Mouse (Mus musculus): ENCODE data around the gene Copz1. TPM values are rescaled to one million over a fixed set of nuclear protein-coding genes. Genes with fewer than 3 reads are reported as not detected.

The Copz1 gene
- polyA plus RNA-seq, 1 experiment from 2014 or later: 265 TPM

- Histone ChIP-seq H3K4me2 (ENCODE audit: low read depth, low read length, severe bottlenecking) (no peak overlapping the region), H3K4me3 (ENCODE audit: low read depth, low read length) (no peak overlapping the region), H3K9ac (ENCODE audit: low read length) (no peak overlapping the region), H3K27ac (ENCODE audit: low read depth, low read length) (no peak overlapping the region), H3K9me3 (ENCODE audit: control insufficient read depth, low read length) (no peaks in the 10 kb centered on the region), H3K27me3 (ENCODE audit: control insufficient read depth, insufficient read depth, low read length) (no peaks in the 10 kb centered on the region), H3K36me3 (ENCODE audit: control insufficient read depth, insufficient read depth, low read length) (peaks cover 2% of the 10 kb centered on the region; the same call in 1 of the 2 replicates), H3K4me1 (replicated peaks; ENCODE audit: control insufficient read depth, insufficient read depth, low read length) (no peaks in the 10 kb centered on the region)
- ATAC-seq (replicated peaks; ENCODE audit: low FRiP score) (no peak), DNase-seq (ENCODE audit: low spot score) (no peak)
- WGBS: 4% methylated on average over 2 of the region's 2 CpGs
These were observed 74.8 kb downstream of the Copz1 start for GRCm38 (mm10) chr15:103347275-103347684.

MicroRNAs encoded within 50 kb of the gene (microRNA counts, 519-probe panel; counts per million panel counts)
- microRNA mmu-miR-148b: 5,345 counts per million, percentile 67 among the panel's probes with 10 or more counts

Small RNA genes within 50 kb of the gene (microRNA-seq; reads per million reads assigned to microRNA genes)
- 428 reads per million, percentile 57 among the genes with 10 or more reads in this experiment for gene Mir148b (ENCODE audit: insufficient number of aligned reads)

Other genes with a start within 250 kb of the Copz1 start
- 20.5 and 23.3 TPM in 2 replicates for gene Smug1, start 105.6 kb upstream of the Copz1 start, polyA plus RNA-seq (2014; fragmentation: Nextera tagmentation; extraction: Ambion mirVana)
- 214 and 221 TPM in 2 replicates for gene Cbx5, start 32.9 kb upstream of the Copz1 start, polyA plus RNA-seq (2014; fragmentation: Nextera tagmentation; extraction: Ambion mirVana)
- 1,395 and 1,473 TPM in 2 replicates for gene Hnrnpa1, start 32.3 kb upstream of the Copz1 start, polyA plus RNA-seq (2014; fragmentation: Nextera tagmentation; extraction: Ambion mirVana)
- gene Nfe2, start 14.3 kb upstream of the Copz1 start, polyA plus RNA-seq (2014; fragmentation: Nextera tagmentation; extraction: Ambion mirVana): 6.6 and 7.6 TPM in 2 replicates
- gene Gpr84, start 37.9 kb downstream of the Copz1 start, polyA plus RNA-seq (2014; fragmentation: Nextera tagmentation; extraction: Ambion mirVana): not detected in 2 replicates
- 27.4 and 27.8 TPM in 2 replicates for gene Zfp385a, start 67.4 kb downstream of the Copz1 start, polyA plus RNA-seq (2014; fragmentation: Nextera tagmentation; extraction: Ambion mirVana)
- 22.0 and 22.4 TPM in 2 replicates for gene Itga5, start 94.0 kb downstream of the Copz1 start, polyA plus RNA-seq (2014; fragmentation: Nextera tagmentation; extraction: Ambion mirVana)
- not detected in 2 replicates for gene Gtsf1, start 157.8 kb downstream of the Copz1 start, polyA plus RNA-seq (2014; fragmentation: Nextera tagmentation; extraction: Ambion mirVana)
- gene Gtsf2, start 175.8 kb downstream of the Copz1 start, polyA plus RNA-seq (2014; fragmentation: Nextera tagmentation; extraction: Ambion mirVana): 0.55 TPM in 1 of 2 replicates, not detected in the other
- 0.91 and 1.5 TPM in 2 replicates for gene Nckap1l, start 181.1 kb downstream of the Copz1 start, polyA plus RNA-seq (2014; fragmentation: Nextera tagmentation; extraction: Ambion mirVana)
- gene Pde1b, start 230.3 kb downstream of the Copz1 start, polyA plus RNA-seq (2014; fragmentation: Nextera tagmentation; extraction: Ambion mirVana): 27.2 and 29.9 TPM in 2 replicates